Mouse (Mus musculus) thymus, adult 2 months (tissue): ENCODE data around the gene Plaa.

Experiments
- CTCF ChIP-seq: fragments of 200-500 bp; IDR thresholded peaks from 2 replicates; pipeline ENCODE4 v1.5.1; 2012; ENCODE audit warnings: mild to moderate bottlenecking, control low read depth, low read length, moderate library complexity, borderline replicate concordance; ENCODE audit not compliant: control insufficient read depth, poor library complexity, insufficient read depth; ENCODE audit errors: extremely low read depth
- POLR2A ChIP-seq: fragments of 200-500 bp; IDR thresholded peaks from 2 replicates; pipeline ENCODE4 v1.6.1; 2012; ENCODE audit warnings: mild to moderate bottlenecking, low read length, control low read depth, moderate library complexity; ENCODE audit not compliant: control insufficient read depth, poor library complexity, insufficient read depth; ENCODE audit errors: extremely low read depth

DNA sequence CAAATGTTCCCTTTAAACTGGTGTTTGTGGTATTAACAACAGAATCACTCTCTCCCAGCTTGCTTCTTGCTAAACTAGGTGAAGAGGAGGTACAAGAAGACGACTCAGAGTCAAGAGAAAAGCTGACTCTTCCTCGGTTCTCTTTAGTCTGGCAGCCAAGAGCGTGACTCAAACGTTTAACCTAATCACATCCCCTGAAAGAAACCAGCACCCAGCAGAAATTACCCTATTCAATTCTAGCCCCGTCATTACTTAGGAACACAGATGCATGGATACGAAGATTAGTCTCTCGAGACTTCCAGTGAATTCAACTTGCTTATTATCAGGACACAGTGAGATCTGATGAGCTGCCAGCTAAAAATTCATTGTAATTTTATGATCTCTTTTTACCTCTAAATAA is 58.7 kb downstream of the Plaa start:
- no peak for TF ChIP-seq CTCF
- no peak for TF ChIP-seq POLR2A
